ENCODE assay signal across 11 mouse cellular contexts in genomic region chr17:56259301-56260037, GRCm38 (mm10). TPM values are rescaled to one million over a fixed set of nuclear protein-coding genes. Genes with fewer than 3 reads are reported as not detected.
A peak's percentile ranks its signal among the peaks of the same experiment; 100 is the strongest.
DNase-seq lines count a peak whose midpoint lies in the region; ATAC-seq and TF ChIP-seq lines count a peak whose summit lies in the region.
"Had no signal": no experiment of that assay in that cellular context is flagged by ENCODE, and none has a peak within 500 bp of the region (broad histone marks: within the 10 kb centered on the region; RNA-seq: fewer than 3 reads in every experiment).

No protein-coding gene starts in this region.

- no peak overlapping the region for H3K4me2 ChIP-seq in limb, embryonic 12.5 days
- peak overlapping the region; percentile 89 for H3K4me2 ChIP-seq in heart, postnatal 0 days (ENCODE audit: low read depth, low read length)
- peak overlapping the region; percentile 77 for H3K4me2 ChIP-seq in myocyte (ENCODE audit: low read depth)

- H3ac ChIP-seq in myocyte (ENCODE audit: control insufficient read depth, insufficient read length): no peak overlapping the region

- H3K9me3 ChIP-seq in limb, embryonic 12.5 days: no peaks in the 10 kb centered on the region
- no peaks in the 10 kb centered on the region for H3K9me3 ChIP-seq in limb, embryonic 10.5 days (replicated peaks)
- no peaks in the 10 kb centered on the region for H3K9me3 ChIP-seq in heart, postnatal 0 days (replicated peaks; ENCODE audit: control insufficient read depth, low read length)

- TF ChIP-seq POLR2A in myocyte (IDR thresholded peaks at IDR 0.05; ENCODE audit: insufficient read length, low read depth): no peak

- H3K4me3 ChIP-seq in gastrocnemius, adult 2 months: peak overlapping the region; percentile 87
- no peak overlapping the region for H3K4me3 ChIP-seq in limb, embryonic 12.5 days (replicated peaks)
- H3K4me3 ChIP-seq in limb, embryonic 10.5 days: no peak overlapping the region
- H3K4me3 ChIP-seq in heart, postnatal 0 days (ENCODE audit: low read depth, low read length): peak overlapping the region; percentile 22
- H3K4me3 ChIP-seq in myocyte: peak overlapping the region; percentile 50

- no peak for TF ChIP-seq CTCF in gastrocnemius, adult 2 months (IDR thresholded peaks at IDR 0.05)
- TF ChIP-seq CTCF in heart, postnatal 0 days (IDR thresholded peaks at IDR 0.05; ENCODE audit: low read depth): no peak

- TF ChIP-seq EP300 in heart, postnatal 0 days (IDR thresholded peaks at IDR 0.05; ENCODE audit: low read depth): no peak

- peaks cover 36% of the 10 kb centered on the region for H3K4me1 ChIP-seq in limb, embryonic 12.5 days (replicated peaks)
- H3K4me1 ChIP-seq in limb, embryonic 10.5 days: peaks cover 35% of the 10 kb centered on the region
- peaks cover 50% of the 10 kb centered on the region for H3K4me1 ChIP-seq in heart, postnatal 0 days (ENCODE audit: control insufficient read depth, insufficient read depth)

- WGBS in limb, embryonic 12.5 days: 90% methylated on average over 10 of the region's 10 CpGs
- 91% methylated on average over 10 of the region's 10 CpGs for WGBS in limb, embryonic 10.5 days
- 80% methylated on average over 10 of the region's 10 CpGs for WGBS in heart, postnatal 0 days

- DNase-seq in gastrocnemius, adult 2 months: peak; percentile 50
- DNase-seq in gastrocnemius, adult 8-10 months (ENCODE audit: low spot score in 2 of 2): no peak
- DNase-seq in limb, embryonic 10.5 days (ENCODE audit: low spot score): no peak
- DNase-seq in heart, postnatal 0 days (ENCODE audit: low spot score): no peak
- DNase-seq in right cerebral cortex, adult 2 months (ENCODE audit: low spot score in 2 of 2): no peak
- DNase-seq in thymus, postnatal 36 days: no peak
- DNase-seq: cerebellum, adult 11 months had no signal

- H3K9ac ChIP-seq in limb, embryonic 12.5 days (replicated peaks): peak overlapping the region; percentile 14; the same call in 1 of the 2 replicates
- peak overlapping the region; percentile 19; the same call in 1 of the 2 replicates for H3K9ac ChIP-seq in heart, postnatal 0 days (replicated peaks; ENCODE audit: low read depth, low read length)

- no peak for ATAC-seq in limb, embryonic 12.5 days (ENCODE audit: insufficient number of reproducible peaks, insufficient read depth, low FRiP score, low TSS enrichment, low read depth)
- ATAC-seq in heart, postnatal 0 days (ENCODE audit: insufficient read depth, low read depth): no peak

- no peaks in the 10 kb centered on the region for H3K27me3 ChIP-seq in limb, embryonic 12.5 days
- H3K27me3 ChIP-seq in limb, embryonic 10.5 days (ENCODE audit: low read depth, poor library complexity, severe bottlenecking): no peaks in the 10 kb centered on the region
- no peaks in the 10 kb centered on the region for H3K27me3 ChIP-seq in heart, postnatal 0 days (ENCODE audit: control insufficient read depth, insufficient read depth, low read length)
- H3K27me3 ChIP-seq in myocyte (ENCODE audit: control insufficient read depth, insufficient read depth, insufficient read length): no peaks in the 10 kb centered on the region

- intact Hi-C loops in gastrocnemius, adult 2 months (cut with DNase I): loop anchor here (10.0 kb wide), 1 partner anchor 295 kb away; no protein-coding TSS in a partner anchor

- peaks cover 40% of the 10 kb centered on the region for H3K79me2 ChIP-seq in myocyte (ENCODE audit: control insufficient read depth, insufficient read depth)

- H3K36me3 ChIP-seq in limb, embryonic 12.5 days: peaks cover 55% of the 10 kb centered on the region
- H3K36me3 ChIP-seq in limb, embryonic 10.5 days: peaks cover 58% of the 10 kb centered on the region
- H3K36me3 ChIP-seq in heart, postnatal 0 days (replicated peaks; ENCODE audit: control insufficient read depth, insufficient read depth, low read length): peaks cover 34% of the 10 kb centered on the region
- peaks cover 7% of the 10 kb centered on the region for H3K36me3 ChIP-seq in myocyte (ENCODE audit: control insufficient read depth, insufficient read depth)

- H3K27ac ChIP-seq in gastrocnemius, adult 2 months: peak overlapping the region; percentile 98
- H3K27ac ChIP-seq in limb, embryonic 12.5 days: no peak overlapping the region
- no peak overlapping the region for H3K27ac ChIP-seq in limb, embryonic 10.5 days
- peak overlapping the region; percentile 94 for H3K27ac ChIP-seq in heart, postnatal 0 days (ENCODE audit: low read depth)

TF ChIP-seq in myocyte, 11 proteins besides CTCF, POLR2A, EP300 and RAD21:
- TF ChIP-seq REST (IDR thresholded peaks at IDR 0.05; ENCODE audit: insufficient read depth, insufficient read length) (no peak), MYOD1 (IDR thresholded peaks at IDR 0.05; ENCODE audit: control insufficient read depth in 1 of 3, insufficient read length in 2 of 3, low read depth in 2 of 3) (no peak), USF1 (IDR thresholded peaks at IDR 0.05; ENCODE audit: low read depth) (no peak), TCF12 (IDR thresholded peaks at IDR 0.05; ENCODE audit: insufficient read depth, poor library complexity, severe bottlenecking) (no peak), E2F4 (IDR thresholded peaks at IDR 0.05; ENCODE audit: insufficient read depth) (no peak), MAX (IDR thresholded peaks at IDR 0.05; ENCODE audit: low read depth) (no peak), TCF3 (IDR thresholded peaks at IDR 0.05; ENCODE audit: insufficient read length, low read depth) (no peak), CEBPB (IDR thresholded peaks at IDR 0.05; ENCODE audit: insufficient read depth, poor library complexity, severe bottlenecking) (no peak), MYOG (IDR thresholded peaks at IDR 0.05; ENCODE audit: control insufficient read depth in 1 of 3, insufficient read depth in 1 of 3, insufficient read length in 2 of 3, low read depth in 2 of 3) (no peak), SRF (IDR thresholded peaks at IDR 0.05; ENCODE audit: control insufficient read depth, insufficient read length, low read depth) (no peak), POLR2AphosphoS2 (IDR thresholded peaks at IDR 0.05; ENCODE audit: insufficient read length, low read depth) (no peak)

RNA-seq across cellular contexts. Expression of gene Fem1a, which starts 2.9 kb away (rescaled TPM):
- 100 to 1,000 TPM; 165 to 176 TPM for total RNA-seq in gastrocnemius, adult 2 months (2021)
- total RNA-seq in gastrocnemius, adult 8-10 months (2022): 100 to 1,000 TPM; 180 to 201 (median 196) TPM
- 13.4 and 14.6 TPM in 2 replicates for polyA plus RNA-seq in limb, embryonic 12.5 days (2016; fragmentation: Nextera tagmentation; extraction: Ambion mirVana)
- 12.2 and 14.6 TPM in 2 replicates for polyA plus RNA-seq in limb, embryonic 10.5 days (2016; fragmentation: Nextera tagmentation; extraction: Ambion mirVana)
- total RNA-seq in heart, postnatal 0 days (2014; rRNA removed; ENCODE audit: low replicate concordance): 82.1 and 84.3 TPM in 2 replicates
- polyA plus RNA-seq in heart, postnatal 0 days (2015; fragmentation: Nextera tagmentation; extraction: Ambion mirVana): 29.5 and 37.1 TPM in 2 replicates
- 43.6 TPM for polyA plus RNA-seq in myocyte (2012; fragmentation: generic; extraction: Trizol)

RNA-seq across cellular contexts. Expression of gene Ticam1, which starts 17.1 kb away (rescaled TPM):
- 1 to 10 TPM; 2.7 to 3.4 TPM for total RNA-seq in gastrocnemius, adult 2 months (2021)
- 1 to 10 TPM; 1.7 to 2.2 (median 2.0) TPM for total RNA-seq in gastrocnemius, adult 8-10 months (2022)
- 3.0 and 3.8 TPM in 2 replicates for polyA plus RNA-seq in limb, embryonic 12.5 days (2016; fragmentation: Nextera tagmentation; extraction: Ambion mirVana)
- 3.0 TPM in 2 replicates for polyA plus RNA-seq in limb, embryonic 10.5 days (2016; fragmentation: Nextera tagmentation; extraction: Ambion mirVana)
- 12.3 and 13.8 TPM in 2 replicates for total RNA-seq in heart, postnatal 0 days (2014; rRNA removed; ENCODE audit: low replicate concordance)
- 4.4 and 4.6 TPM in 2 replicates for polyA plus RNA-seq in heart, postnatal 0 days (2015; fragmentation: Nextera tagmentation; extraction: Ambion mirVana)
- 9.1 TPM for polyA plus RNA-seq in myocyte (2012; fragmentation: generic; extraction: Trizol)

RNA-seq across cellular contexts. Expression of gene Plin3, which starts 33.2 kb away (rescaled TPM):
- total RNA-seq in gastrocnemius, adult 2 months (2021): 10 to 100 TPM; 42.4 to 75.0 TPM
- 10 to 100 TPM; 22.9 to 44.8 (median 28.7) TPM for total RNA-seq in gastrocnemius, adult 8-10 months (2022)
- 62.7 and 71.7 TPM in 2 replicates for polyA plus RNA-seq in limb, embryonic 12.5 days (2016; fragmentation: Nextera tagmentation; extraction: Ambion mirVana)
- 78.2 and 89.7 TPM in 2 replicates for polyA plus RNA-seq in limb, embryonic 10.5 days (2016; fragmentation: Nextera tagmentation; extraction: Ambion mirVana)
- total RNA-seq in heart, postnatal 0 days (2014; rRNA removed; ENCODE audit: low replicate concordance): 76.8 and 78.5 TPM in 2 replicates
- polyA plus RNA-seq in heart, postnatal 0 days (2015; fragmentation: Nextera tagmentation; extraction: Ambion mirVana): 70.9 and 73.0 TPM in 2 replicates
- 44.8 TPM for polyA plus RNA-seq in myocyte (2012; fragmentation: generic; extraction: Trizol)

RNA-seq across cellular contexts. Expression of gene Arrdc5, which starts 40.6 kb away (rescaled TPM):
- total RNA-seq in gastrocnemius, adult 2 months (2021): not detected
- total RNA-seq in gastrocnemius, adult 8-10 months (2022): not detected
- polyA plus RNA-seq in limb, embryonic 12.5 days (2016; fragmentation: Nextera tagmentation; extraction: Ambion mirVana): not detected in 2 replicates
- not detected in 2 replicates for polyA plus RNA-seq in limb, embryonic 10.5 days (2016; fragmentation: Nextera tagmentation; extraction: Ambion mirVana)
- not detected in 2 replicates for total RNA-seq in heart, postnatal 0 days (2014; rRNA removed; ENCODE audit: low replicate concordance)
- not detected in 2 replicates for polyA plus RNA-seq in heart, postnatal 0 days (2015; fragmentation: Nextera tagmentation; extraction: Ambion mirVana)
- polyA plus RNA-seq in myocyte (2012; fragmentation: generic; extraction: Trizol): not detected
- polyA plus RNA-seq: C2C12; intestine, embryonic 14.5 days had no signal

RNA-seq across cellular contexts. Expression of gene Dpp9, which starts 40.8 kb away (rescaled TPM):
- total RNA-seq in gastrocnemius, adult 2 months (2021): 10 to 100 TPM; 34.0 to 43.2 TPM
- total RNA-seq in gastrocnemius, adult 8-10 months (2022): 10 to 100 TPM; 37.9 to 45.7 (median 43.0) TPM
- 36.2 and 37.7 TPM in 2 replicates for polyA plus RNA-seq in limb, embryonic 12.5 days (2016; fragmentation: Nextera tagmentation; extraction: Ambion mirVana)
- polyA plus RNA-seq in limb, embryonic 10.5 days (2016; fragmentation: Nextera tagmentation; extraction: Ambion mirVana): 44.5 and 44.8 TPM in 2 replicates
- 25.9 and 29.0 TPM in 2 replicates for total RNA-seq in heart, postnatal 0 days (2014; rRNA removed; ENCODE audit: low replicate concordance)
- 12.6 and 13.3 TPM in 2 replicates for polyA plus RNA-seq in heart, postnatal 0 days (2015; fragmentation: Nextera tagmentation; extraction: Ambion mirVana)
- 37.1 TPM for polyA plus RNA-seq in myocyte (2012; fragmentation: generic; extraction: Trizol)

Comparison
In these comparisons a context has a peak if more than half of its experiments do, and no peak if none do; other contexts are left out.
1. H3K27ac ChIP-seq: peak in gastrocnemius, adult 2 months (single experiment) and heart, postnatal 0 days (single experiment); none in limb, embryonic 12.5 days (single experiment) and limb, embryonic 10.5 days (single experiment).
2. H3K4me3 ChIP-seq: peak in gastrocnemius, adult 2 months (single experiment), heart, postnatal 0 days (single experiment) and myocyte (single experiment); none in limb, embryonic 12.5 days (single experiment) and limb, embryonic 10.5 days (single experiment).